Mouse (Mus musculus) liver, embryonic 13.5 days (tissue): ENCODE data around the gene Hist2h3b. TPM values are rescaled to one million over a fixed set of nuclear protein-coding genes. Genes with fewer than 3 reads are reported as not detected.
"Not testable (repeated sequence)": the region's sequence is repeated elsewhere in the genome, so short reads cannot be mapped to it uniquely, and the experiment has no call there.

Experiments
- ATAC-seq: fragments of 200-750 bp; cut with Nextera tagmentation; 2 replicates; pipeline ENCODE4 v1.8.0; 2017; ENCODE audit warnings: low read depth, mild to moderate bottlenecking, moderate number of reproducible peaks, moderate library complexity
- DNase-seq: peaks from one replicate; pipeline ENCODE4 v3.0.0; 2022
- H3K27ac ChIP-seq: fragments of 300-500 bp; sonication (generic); 2 replicates; pipeline ENCODE4 v1.5.1; 2015; ENCODE audit warnings: moderate library complexity, mild to moderate bottlenecking, inconsistent platforms
- H3K27me3 ChIP-seq: fragments of 300-500 bp; sonication (generic); 2 replicates; pipeline ENCODE4 v1.6.1; 2015; ENCODE audit warnings: mild to moderate bottlenecking, inconsistent platforms
- H3K36me3 ChIP-seq: fragments of 300-500 bp; sonication (generic); 2 replicates; pipeline ENCODE4 v1.6.1; 2015; ENCODE audit warnings: mild to moderate bottlenecking, inconsistent platforms
- H3K4me1 ChIP-seq: fragments of 300-500 bp; sonication (generic); replicated peaks from 2 replicates; pipeline ENCODE4 v1.6.1; 2015; ENCODE audit warnings: inconsistent platforms
- H3K4me2 ChIP-seq: fragments of 300-500 bp; sonication (generic); 2 replicates; pipeline ENCODE4 v1.6.1; 2015; ENCODE audit warnings: inconsistent platforms, mild to moderate bottlenecking, moderate library complexity
- H3K4me3 ChIP-seq: fragments of 300-500 bp; sonication (generic); replicated peaks from 2 replicates; pipeline ENCODE4 v1.5.1; 2015; ENCODE audit warnings: mild to moderate bottlenecking, inconsistent platforms
- H3K9ac ChIP-seq: fragments of 300-500 bp; sonication (generic); 2 replicates; pipeline ENCODE4 v1.6.1; 2015; ENCODE audit warnings: mild to moderate bottlenecking, inconsistent platforms
- H3K9me3 ChIP-seq: fragments of 300-500 bp; sonication (generic); replicated peaks from 2 replicates; pipeline ENCODE4 v1.6.1; 2016; ENCODE audit warnings: inconsistent platforms
- WGBS: fragments of 180-500 bp; shearing (Covaris S2); methylation state at CpG from one replicate; pipeline ENCODE4 v1.1.7; 2015; ENCODE audit not compliant: insufficient replicate concordance; 5-methylcytosine and 5-hydroxymethylcytosine counted together
- polyA plus RNA-seq: library from polyadenylated mRNA; unstranded; fragments of >200 nt; fragmentation: Nextera tagmentation; extraction: Ambion mirVana; gene quantifications from 2 replicates; pipeline ENCODE4 v1.2.1, GENCODE M21; 2015

The Hist2h3b gene
- polyA plus RNA-seq: 89.3 and 159 TPM in 2 replicates

- peak; percentile 44 for ATAC-seq
- Histone ChIP-seq H3K9me3 (no peaks in the 10 kb centered on the region), H3K4me1 (peaks cover 51% of the 10 kb centered on the region), H3K4me3 (peak within 1 kb of the TSS; percentile 59), H3K9ac (peak within 1 kb of the TSS; percentile 84), H3K36me3 (no peaks in the 10 kb centered on the region), H3K4me2 (peak within 1 kb of the TSS; percentile 68), H3K27ac (peak within 1 kb of the TSS; percentile 100), H3K27me3 (no peaks in the 10 kb centered on the region)
- 22% methylated on average over 29 of the region's 30 CpGs for WGBS
- peak; percentile 82 for DNase-seq
Measured at GRCm38 (mm10) chr3:96268051-96268775, at the start of gene Hist2h3b. TSS of gene Hist2h3b (plus strand) at chr3:96268654.

- Histone ChIP-seq H3K4me1 (peaks cover 53% of the 10 kb centered on the region), H3K9me3 (no peaks in the 10 kb centered on the region), H3K4me2 (peak overlapping the region; percentile 92), H3K9ac (peak overlapping the region; percentile 95), H3K4me3 (peak overlapping the region; percentile 72), H3K27me3 (no peaks in the 10 kb centered on the region), H3K27ac (peak overlapping the region; percentile 100), H3K36me3 (no peaks in the 10 kb centered on the region)
- under 1% methylated on average over 12 of the region's 12 CpGs for WGBS
- DNase-seq: peak; percentile 27
- ATAC-seq: no peak
Measured at GRCm38 (mm10) chr3:96219191-96219641, 49.2 kb upstream of the Hist2h3b start.

- H3K4me1 ChIP-seq: peaks cover 58% of the 10 kb centered on the region
- no peaks in the 10 kb centered on the region for H3K36me3 ChIP-seq
- no peaks in the 10 kb centered on the region for H3K9me3 ChIP-seq
- peak within 1 kb of the TSS; percentile 92 for H3K4me2 ChIP-seq
- H3K4me3 ChIP-seq: peak within 1 kb of the TSS; percentile 72
- peak within 1 kb of the TSS; percentile 100 for H3K27ac ChIP-seq
- H3K27me3 ChIP-seq: no peaks in the 10 kb centered on the region
- peak; percentile 64 for ATAC-seq
- peak within 1 kb of the TSS; percentile 95 for H3K9ac ChIP-seq
- 0% methylated on average over 37 of the region's 37 CpGs for WGBS
- DNase-seq: peak; percentile 75
Measured at GRCm38 (mm10) chr3:96219661-96220130, 48.8 kb upstream of the Hist2h3b start, which contains the start of the genes Bola1 and Hist2h2ab. TSS of gene Bola1 (minus strand) at chr3:96219709. TSS of gene Hist2h2ab (plus strand) at chr3:96219865.

- H3K4me1 ChIP-seq: peaks cover 61% of the 10 kb centered on the region
- under 1% methylated on average over 41 of the region's 47 CpGs for WGBS
- peak overlapping the region; percentile 92 for H3K4me2 ChIP-seq
- peak overlapping the region; percentile 72 for H3K4me3 ChIP-seq
- H3K9me3 ChIP-seq, H3K27me3 ChIP-seq, H3K36me3 ChIP-seq: not testable (repeated sequence)
- H3K9ac ChIP-seq: peak overlapping the region; percentile 95
- peak; percentile 52 for DNase-seq
- ATAC-seq: peak; percentile 5; the same call in 1 of the 2 replicates
- peak overlapping the region; percentile 100 for H3K27ac ChIP-seq
Measured at GRCm38 (mm10) chr3:96220131-96220764, 48.2 kb upstream of the Hist2h3b start.

GRCm38 (mm10) chr3:96220765-96221639, 47.5 kb upstream of the Hist2h3b start, which contains the start of the genes Hist2h2ac and Hist2h2be:
TSS of gene Hist2h2ac (minus strand) at chr3:96220880.
TSS of gene Hist2h2be (plus strand) at chr3:96221119.
- Histone ChIP-seq H3K4me2 (peak within 1 kb of the TSS; percentile 92), H3K9me3 (no peaks in the 10 kb centered on the region), H3K4me3 (peak within 1 kb of the TSS; percentile 72), H3K27ac (peak within 1 kb of the TSS; percentile 100), H3K36me3 (no peaks in the 10 kb centered on the region), H3K27me3 (no peaks in the 10 kb centered on the region), H3K9ac (peak within 1 kb of the TSS; percentile 95), H3K4me1 (peaks cover 63% of the 10 kb centered on the region)
- ATAC-seq: peak; percentile 91
- under 1% methylated on average over 43 of the region's 43 CpGs for WGBS
- DNase-seq: peak; percentile 91

GRCm38 (mm10) chr3:96221640-96222038, 46.8 kb upstream of the Hist2h3b start:
- no peak for ATAC-seq
- no peaks in the 10 kb centered on the region for H3K36me3 ChIP-seq
- no peaks in the 10 kb centered on the region for H3K9me3 ChIP-seq
- peak overlapping the region; percentile 95 for H3K9ac ChIP-seq
- H3K4me1 ChIP-seq: peaks cover 69% of the 10 kb centered on the region
- peak overlapping the region; percentile 72 for H3K4me3 ChIP-seq
- WGBS: 22% methylated on average over 9 of the region's 9 CpGs
- H3K4me2 ChIP-seq: peak overlapping the region; percentile 92
- no peak for DNase-seq
- H3K27ac ChIP-seq: peak overlapping the region; percentile 100
- no peaks in the 10 kb centered on the region for H3K27me3 ChIP-seq

GRCm38 (mm10) chr3:96222774-96223173, 45.7 kb upstream of the Hist2h3b start:
- H3K4me1 ChIP-seq: peaks cover 79% of the 10 kb centered on the region
- H3K4me2 ChIP-seq: peak overlapping the region; percentile 92

GRCm38 (mm10) chr3:96225421-96225820, 43.0 kb upstream of the Hist2h3b start:
- Histone ChIP-seq H3K27ac (peak overlapping the region; percentile 64), H3K27me3 (no peaks in the 10 kb centered on the region), H3K4me1 (peaks cover 70% of the 10 kb centered on the region), H3K36me3 (no peaks in the 10 kb centered on the region), H3K9ac (peak overlapping the region; percentile 95), H3K4me2 (peak overlapping the region; percentile 92), H3K9me3 (no peaks in the 10 kb centered on the region), H3K4me3 (peak overlapping the region; percentile 72)
- ATAC-seq: no peak
- 57% methylated on average over 2 of the region's 2 CpGs for WGBS
- DNase-seq: no peak

More at GRCm38 (mm10) chr3:96222774-96223173, 45.7 kb upstream of the Hist2h3b start:
- peak overlapping the region; percentile 95 for H3K9ac ChIP-seq
- ATAC-seq (no peak), DNase-seq (no peak)
- no peaks in the 10 kb centered on the region for H3K27me3 ChIP-seq
- H3K9me3 ChIP-seq: no peaks in the 10 kb centered on the region
- peak overlapping the region; percentile 72 for H3K4me3 ChIP-seq
- peak overlapping the region; percentile 100 for H3K27ac ChIP-seq
- WGBS: 86% methylated on average over 4 of the region's 4 CpGs
- no peaks in the 10 kb centered on the region for H3K36me3 ChIP-seq

- WGBS: 59% methylated on average over 8 of the region's 8 CpGs
- no peak for ATAC-seq
- Histone ChIP-seq H3K9me3 (no peaks in the 10 kb centered on the region), H3K36me3 (no peaks in the 10 kb centered on the region), H3K4me2 (no peak overlapping the region), H3K9ac (0 out of 2 replicates have a peak overlapping the region, but pooled peaks have one; percentile 1), H3K27ac (peak overlapping the region; percentile 3; the same call in 1 of the 2 replicates), H3K27me3 (no peaks in the 10 kb centered on the region), H3K4me1 (peaks cover 70% of the 10 kb centered on the region), H3K4me3 (no peak overlapping the region)
- DNase-seq: no peak
Measured at GRCm38 (mm10) chr3:96226695-96227648, 41.5 kb upstream of the Hist2h3b start.

- ATAC-seq (no peak), DNase-seq (no peak)
- no peak overlapping the region for H3K4me3 ChIP-seq
- no peaks in the 10 kb centered on the region for H3K9me3 ChIP-seq
- H3K4me1 ChIP-seq: peaks cover 51% of the 10 kb centered on the region
- H3K27me3 ChIP-seq: no peaks in the 10 kb centered on the region
- H3K4me2 ChIP-seq: no peak overlapping the region
- WGBS: 68% methylated on average over 2 of the region's 2 CpGs
- H3K36me3 ChIP-seq: no peaks in the 10 kb centered on the region
- H3K27ac ChIP-seq: no peak overlapping the region
- no peak overlapping the region for H3K9ac ChIP-seq
Measured at GRCm38 (mm10) chr3:96228828-96229227, 39.6 kb upstream of the Hist2h3b start.
